ENCODE assay signal across 8 mouse cellular contexts in the genomic region with DNA sequence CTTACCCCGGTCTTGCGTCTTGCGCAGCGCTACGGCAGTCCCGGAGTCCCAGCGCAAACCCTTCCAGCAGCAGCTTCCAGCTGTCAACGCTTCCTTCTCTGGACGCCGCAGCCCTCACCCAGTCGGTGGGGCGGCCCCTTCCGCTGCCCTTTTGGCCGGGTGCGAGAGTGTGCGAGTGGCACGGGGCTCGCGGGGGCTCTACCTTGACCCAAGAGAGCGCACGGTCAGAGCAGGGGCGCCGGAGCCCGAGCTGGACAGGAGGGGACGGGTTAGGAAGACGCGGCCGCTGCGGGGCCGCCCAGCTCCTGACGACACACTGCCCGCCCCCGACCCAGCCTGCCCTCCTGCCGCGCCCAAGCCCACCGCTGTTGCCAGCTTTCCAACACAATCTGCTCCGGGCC. TPM values are rescaled to one million over a fixed set of nuclear protein-coding genes. Genes with fewer than 3 reads are reported as not detected.
DNase-seq lines count a peak whose midpoint lies in the region; TF ChIP-seq lines count a peak whose summit lies in the region.

No protein-coding gene starts in this region.

- H3K27ac ChIP-seq in MEL (ENCODE audit: control insufficient read depth, low read depth, low read length), result no peak overlapping the region
- peak overlapping the region; percentile 84 for H3K27ac ChIP-seq in hindbrain, embryonic 10.5 days

- under 1% methylated on average over 37 of the region's 37 CpGs for WGBS in hindbrain, embryonic 10.5 days

- H3K27me3 ChIP-seq in MEL (ENCODE audit: control insufficient read depth in 1 of 2, insufficient read depth in 2 of 2, low read length in 2 of 2), result no peaks in the 10 kb centered on the region
- H3K27me3 ChIP-seq in hindbrain, embryonic 10.5 days (ENCODE audit: insufficient read depth, poor library complexity, severe bottlenecking), result peaks cover 56% of the 10 kb centered on the region
- no peaks in the 10 kb centered on the region for H3K27me3 ChIP-seq in megakaryocyte, embryonic 14.5 days (replicated peaks)

- H3K36me3 ChIP-seq in MEL (ENCODE audit: control insufficient read depth in 1 of 2, insufficient read depth in 2 of 2, low read length in 2 of 2), result peaks cover 0 to 10% of the 10 kb centered on the region in 2 experiments; a peak in 2 of 4 replicates
- no peaks in the 10 kb centered on the region for H3K36me3 ChIP-seq in hindbrain, embryonic 10.5 days
- peaks cover under 1% of the 10 kb centered on the region for H3K36me3 ChIP-seq in megakaryocyte, embryonic 14.5 days (replicated peaks; ENCODE audit: low read length)

- TF ChIP-seq RAD21 in MEL (IDR thresholded peaks at IDR 0.05; ENCODE audit: low read depth, low read length), result no peak

- intact Hi-C loops in left cerebral cortex, postnatal 25 days (cut with DNase I), result no loop called here

- TF ChIP-seq CTCF in MEL (IDR thresholded peaks at IDR 0.05 in 2 of 3, conservative IDR thresholded peaks at IDR 0.05 in 1 of 3; ENCODE audit: control insufficient read depth in 1 of 3, insufficient read depth in 1 of 3, low read depth in 2 of 3, low read length in 3 of 3, poor library complexity in 1 of 3, severe bottlenecking in 1 of 3), result no peak

- TF ChIP-seq EP300 in MEL (IDR thresholded peaks at IDR 0.05; ENCODE audit: low read depth in 1 of 2, low read length in 2 of 2), result no peak

- no peaks in the 10 kb centered on the region for H3K9me3 ChIP-seq in MEL (replicated peaks; ENCODE audit: insufficient read depth, low read length)
- no peaks in the 10 kb centered on the region for H3K9me3 ChIP-seq in hindbrain, embryonic 10.5 days
- H3K9me3 ChIP-seq in megakaryocyte, embryonic 14.5 days, result no peaks in the 10 kb centered on the region

- H3K9ac ChIP-seq in MEL (ENCODE audit: control insufficient read depth, low read depth, low read length, poor library complexity, severe bottlenecking), result peak overlapping the region; percentile 74

- no peak for TF ChIP-seq POLR2A in MEL (IDR thresholded peaks at IDR 0.05; ENCODE audit: control insufficient read depth in 1 of 2, insufficient read depth in 1 of 2, low read depth in 1 of 2, low read length in 2 of 2, poor library complexity in 1 of 2)

- peaks cover 0 to 21% of the 10 kb centered on the region in 2 experiments for H3K4me1 ChIP-seq in MEL (ENCODE audit: control insufficient read depth in 1 of 2, insufficient read depth in 2 of 2, low read length in 2 of 2)
- peaks cover 30% of the 10 kb centered on the region for H3K4me1 ChIP-seq in hindbrain, embryonic 10.5 days (replicated peaks)
- H3K4me1 ChIP-seq in megakaryocyte, embryonic 14.5 days, result peaks cover 80% of the 10 kb centered on the region

- peak overlapping the region; percentile 73 to 81 for H3K4me3 ChIP-seq in MEL (ENCODE audit: control insufficient read depth in 1 of 2, insufficient read depth in 1 of 2, low read depth in 2 of 2, low read length in 2 of 2)
- peak overlapping the region; percentile 74 for H3K4me3 ChIP-seq in hindbrain, embryonic 10.5 days
- peak overlapping the region; percentile 97 for H3K4me3 ChIP-seq in megakaryocyte, embryonic 14.5 days (replicated peaks)

- DNase-seq in MEL (ENCODE audit: low read depth, low spot score), result peak; percentile 69
- peak; percentile 34 for DNase-seq in cerebellum, adult 11-12 months
- DNase-seq in forelimb bud, embryonic 11.5 days (ENCODE audit: low read depth, low spot score), result peak; percentile 35
- DNase-seq in hindbrain, embryonic 10.5 days (ENCODE audit: low spot score), result peak; percentile 73
- peak; percentile 40 to 44 for DNase-seq in left cerebral cortex, postnatal 25 days (ENCODE audit: low spot score in 2 of 2)
- peak; percentile 39 for DNase-seq in right cerebral cortex, postnatal 4 days
- no peak for DNase-seq in c-Kit-positive CD71-positive TER-119-positive erythroid progenitor cells, embryonic 14.5 days (ENCODE audit: low spot score)

- H3K79me2 ChIP-seq in MEL (ENCODE audit: control insufficient read depth, insufficient read depth, low read length, poor library complexity), result peaks cover 11% of the 10 kb centered on the region

TF ChIP-seq in MEL, 35 proteins besides CTCF, POLR2A, EP300 and RAD21:
- no peak for TF ChIP-seq ELF1 (IDR thresholded peaks at IDR 0.05; ENCODE audit: low read depth, low read length)
- TF ChIP-seq ZMIZ1 (IDR thresholded peaks at IDR 0.05; ENCODE audit: low read depth, low read length), result no peak
- TF ChIP-seq RCOR1 (IDR thresholded peaks at IDR 0.05; ENCODE audit: low read depth, low read length), result no peak
- TF ChIP-seq TAL1 (IDR thresholded peaks at IDR 0.05; ENCODE audit: low read length), result no peak
- TF ChIP-seq ZC3H11A (IDR thresholded peaks at IDR 0.05; ENCODE audit: low read depth, low read length), result no peak
- no peak for TF ChIP-seq USF2 (IDR thresholded peaks at IDR 0.05; ENCODE audit: borderline replicate concordance in 1 of 2, insufficient read depth in 1 of 2, low read depth in 1 of 2, low read length in 2 of 2)
- TF ChIP-seq NRF1 (IDR thresholded peaks at IDR 0.05; ENCODE audit: insufficient read depth, low read depth, low read length, poor library complexity, severe bottlenecking), result peak; percentile 39; the same call in 1 of the 2 replicates
- TF ChIP-seq ZNF384 (IDR thresholded peaks at IDR 0.05; ENCODE audit: low read depth, low read length), result no peak
- no peak for TF ChIP-seq E2F4 (IDR thresholded peaks at IDR 0.05; ENCODE audit: borderline replicate concordance, low read depth, low read length)
- TF ChIP-seq CHD1 (IDR thresholded peaks at IDR 0.05; ENCODE audit: low read depth, low read length), result no peak
- TF ChIP-seq MYB (IDR thresholded peaks at IDR 0.05; ENCODE audit: low read depth, low read length), result no peak
- no peak for TF ChIP-seq UBTF (IDR thresholded peaks at IDR 0.05; ENCODE audit: borderline replicate concordance, insufficient read depth, low read depth, low read length)
- 0 out of 2 replicates have a peak, but pooled peaks have one; percentile 14 for TF ChIP-seq HCFC1 (IDR thresholded peaks at IDR 0.05; ENCODE audit: low read depth, low read length)
- TF ChIP-seq ETS1 (IDR thresholded peaks at IDR 0.05; ENCODE audit: low read depth, low read length), result no peak
- no peak for TF ChIP-seq ZKSCAN1 (IDR thresholded peaks at IDR 0.05; ENCODE audit: low read depth, low read length)
- no peak for TF ChIP-seq BHLHE40 (IDR thresholded peaks at IDR 0.05; ENCODE audit: borderline replicate concordance, low read depth, low read length)
- no peak for TF ChIP-seq MYC (IDR thresholded peaks at IDR 0.05; ENCODE audit: low read depth, low read length)
- 0 out of 2 replicates have a peak, but pooled peaks have one; percentile 15 for TF ChIP-seq SIN3A (IDR thresholded peaks at IDR 0.05; ENCODE audit: low read length)
- TF ChIP-seq POLR2AphosphoS2 (IDR thresholded peaks at IDR 0.05; ENCODE audit: low read length), result no peak
- TF ChIP-seq USF1 (IDR thresholded peaks at IDR 0.05; ENCODE audit: low read depth, low read length), result no peak

RNA-seq across cellular contexts. Expression of gene Dgka, which starts 0.9 kb away (rescaled TPM):
- total RNA-seq in MEL (2012; rRNA removed), result 0.69 and 1.0 TPM in 2 replicates
- 1 to 10 TPM in 1 of 2 experiments, not detected in 1; 3.5 TPM for polyA plus RNA-seq in MEL (2012; ENCODE audit: insufficient read depth in 1 of 2, insufficient read length in 2 of 2, low read depth in 1 of 2, low replicate concordance in 2 of 2, missing spikeins in 1 of 2)
- 4.1 and 4.4 TPM in 2 replicates for polyA plus RNA-seq in hindbrain, embryonic 10.5 days (2016; fragmentation: Nextera tagmentation; extraction: Ambion mirVana)
- total RNA-seq in left cerebral cortex, postnatal 25 days (2021), result 1 to 10 TPM; 5.1 to 6.3 TPM
- polyA plus RNA-seq in megakaryocyte, embryonic 14.5 days (2012; ENCODE audit: insufficient read depth, low replicate concordance), result 2.8 and 4.7 TPM in 2 replicates

RNA-seq across cellular contexts. Expression of gene Pym1, which starts 3.9 kb away (rescaled TPM):
- 64.2 and 77.4 TPM in 2 replicates for total RNA-seq in MEL (2012; rRNA removed)
- polyA plus RNA-seq in MEL (2012; ENCODE audit: insufficient read depth in 1 of 2, insufficient read length in 2 of 2, low read depth in 1 of 2, low replicate concordance in 2 of 2, missing spikeins in 1 of 2), result 100 to 1,000 TPM in 1 of 2 experiments, not detected in 1; 107 TPM
- 54.7 and 62.2 TPM in 2 replicates for polyA plus RNA-seq in hindbrain, embryonic 10.5 days (2016; fragmentation: Nextera tagmentation; extraction: Ambion mirVana)
- 10 to 100 TPM; 28.8 to 29.5 TPM for total RNA-seq in left cerebral cortex, postnatal 25 days (2021)
- polyA plus RNA-seq in megakaryocyte, embryonic 14.5 days (2012; ENCODE audit: insufficient read depth, low replicate concordance), result 123 and 134 TPM in 2 replicates

RNA-seq across cellular contexts. Expression of gene Cdk2, which starts 39.0 kb away (rescaled TPM):
- 34.2 and 40.5 TPM in 2 replicates for total RNA-seq in MEL (2012; rRNA removed)
- 10 to 100 TPM in 1 of 2 experiments, not detected in 1; 72.4 TPM for polyA plus RNA-seq in MEL (2012; ENCODE audit: insufficient read depth in 1 of 2, insufficient read length in 2 of 2, low read depth in 1 of 2, low replicate concordance in 2 of 2, missing spikeins in 1 of 2)
- 91.0 and 109 TPM in 2 replicates for polyA plus RNA-seq in hindbrain, embryonic 10.5 days (2016; fragmentation: Nextera tagmentation; extraction: Ambion mirVana)
- total RNA-seq in left cerebral cortex, postnatal 25 days (2021), result 1 to 10 TPM; 2.5 to 3.2 TPM
- 3.6 and 5.7 TPM in 2 replicates for polyA plus RNA-seq in megakaryocyte, embryonic 14.5 days (2012; ENCODE audit: insufficient read depth, low replicate concordance)

RNA-seq across cellular contexts. Expression of gene Pmel, which starts 39.8 kb away (rescaled TPM):
- 0.13 and 0.15 TPM in 2 replicates for total RNA-seq in MEL (2012; rRNA removed)
- polyA plus RNA-seq in MEL (2012; ENCODE audit: insufficient read depth in 1 of 2, insufficient read length in 2 of 2, low read depth in 1 of 2, low replicate concordance in 2 of 2, missing spikeins in 1 of 2), result under 1 TPM in 1 of 2 experiments, not detected in 1; 0.45 TPM
- polyA plus RNA-seq in hindbrain, embryonic 10.5 days (2016; fragmentation: Nextera tagmentation; extraction: Ambion mirVana), result 7.1 and 7.3 TPM in 2 replicates
- under 1 TPM; 0.39 to 0.96 TPM for total RNA-seq in left cerebral cortex, postnatal 25 days (2021)
- polyA plus RNA-seq in megakaryocyte, embryonic 14.5 days (2012; ENCODE audit: insufficient read depth, low replicate concordance), result 0.20 TPM in 1 of 2 replicates, not detected in the other

RNA-seq across cellular contexts. Expression of gene Mmp19, which starts 46.9 kb away (rescaled TPM):
- total RNA-seq in MEL (2012; rRNA removed), result 0.08 and 0.10 TPM in 2 replicates
- polyA plus RNA-seq in MEL (2012; ENCODE audit: insufficient read depth in 1 of 2, insufficient read length in 2 of 2, low read depth in 1 of 2, low replicate concordance in 2 of 2, missing spikeins in 1 of 2), result under 1 TPM in 1 of 2 experiments, not detected in 1; 0.36 TPM
- polyA plus RNA-seq in hindbrain, embryonic 10.5 days (2016; fragmentation: Nextera tagmentation; extraction: Ambion mirVana), result 0.36 and 0.39 TPM in 2 replicates
- under 1 TPM; 0.39 to 0.78 TPM for total RNA-seq in left cerebral cortex, postnatal 25 days (2021)
- polyA plus RNA-seq in megakaryocyte, embryonic 14.5 days (2012; ENCODE audit: insufficient read depth, low replicate concordance), result 3.4 TPM in 1 of 2 replicates, not detected in the other
